Mouse (Mus musculus) megakaryocyte, embryonic 14.5 days (primary cell): ENCODE measurements around the gene Mark1.

Experiments
- FLI1 ChIP-seq: IDR thresholded peaks from 2 replicates; pipeline ENCODE4 v1.6.1; 2012; ENCODE audit warnings: low read length, inconsistent platforms, mixed read lengths
- GATA1 ChIP-seq: IDR thresholded peaks from 3 replicates; pipeline ENCODE4 v1.6.1; 2012; ENCODE audit warnings: mixed read lengths, low read length, inconsistent platforms, borderline replicate concordance

DNA sequence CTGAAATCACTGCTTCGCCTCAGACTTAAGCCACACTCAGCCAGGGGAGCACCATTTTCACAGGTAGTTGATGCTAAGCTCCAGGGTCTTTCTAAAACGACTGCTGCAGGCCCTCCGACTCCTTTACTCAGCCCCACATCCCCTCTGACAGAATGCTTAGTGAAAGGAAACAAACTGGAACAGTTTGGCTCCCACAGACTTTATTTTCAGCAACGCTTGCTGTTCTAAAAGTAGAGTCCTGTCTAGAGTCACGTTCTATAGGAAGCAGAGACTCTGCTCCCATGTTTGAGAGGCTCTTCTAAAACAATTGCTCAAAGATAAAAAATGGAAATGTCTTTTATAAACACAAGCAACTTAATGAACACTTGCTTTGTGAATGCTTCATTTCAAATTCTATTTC is 79.3 kb downstream of the Mark1 start:
- TF ChIP-seq GATA1 (no peak), FLI1 (no peak)
